Mouse (Mus musculus): ENCODE data around the gene Cd34.
A peak's percentile ranks its signal among the peaks of the same experiment; 100 is the strongest.

The Cd34 gene

DNA sequence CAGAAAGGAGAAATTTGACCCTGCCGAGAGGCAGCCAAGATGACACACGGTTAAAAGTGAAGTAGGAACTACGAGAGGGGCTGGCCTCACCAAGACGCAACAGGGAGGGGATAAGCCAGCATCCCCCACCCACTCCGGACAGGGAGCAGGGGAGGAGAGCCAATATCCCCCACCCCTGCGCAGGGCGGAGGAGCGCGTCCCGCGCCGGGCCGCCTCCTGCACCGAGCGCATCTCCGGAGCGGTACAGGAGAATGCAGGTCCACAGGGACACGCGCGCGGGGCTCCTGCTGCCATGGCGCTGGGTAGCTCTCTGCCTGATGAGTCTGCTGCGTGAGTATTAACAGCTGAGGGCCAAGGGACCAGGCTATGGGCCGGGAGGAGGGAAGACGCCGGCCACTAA lies at the start of gene Cd34:
Gene Cd34, plus strand, starts transcription at position 105 of the 400 bp plus-strand sequence.
- DNase-seq = no peak

- DNase-seq = no peak
Observed at GRCm38 (mm10) chr1:194894513-194894912, 44.1 kb upstream of the Cd34 start.

DNA sequence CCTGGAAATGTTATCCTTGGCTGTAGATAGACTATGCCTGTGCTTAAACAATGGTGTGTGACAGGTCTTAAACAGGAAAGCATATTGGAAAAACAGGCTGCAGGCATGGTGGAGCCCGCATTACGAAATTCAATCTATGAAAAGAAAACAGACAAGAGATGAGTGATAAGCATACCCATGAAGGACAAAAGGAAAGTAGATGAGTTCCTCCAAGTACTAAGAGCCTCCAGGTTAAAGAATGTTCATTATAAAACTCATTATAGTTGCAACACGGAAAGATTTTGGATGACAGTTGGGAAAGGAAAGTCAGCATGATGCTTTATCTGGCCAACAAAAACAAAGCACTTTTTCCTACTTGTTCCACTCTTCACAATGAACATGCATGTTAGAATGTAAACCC lies 43.3 kb upstream of the Cd34 start:
- no peak for DNase-seq

DNA sequence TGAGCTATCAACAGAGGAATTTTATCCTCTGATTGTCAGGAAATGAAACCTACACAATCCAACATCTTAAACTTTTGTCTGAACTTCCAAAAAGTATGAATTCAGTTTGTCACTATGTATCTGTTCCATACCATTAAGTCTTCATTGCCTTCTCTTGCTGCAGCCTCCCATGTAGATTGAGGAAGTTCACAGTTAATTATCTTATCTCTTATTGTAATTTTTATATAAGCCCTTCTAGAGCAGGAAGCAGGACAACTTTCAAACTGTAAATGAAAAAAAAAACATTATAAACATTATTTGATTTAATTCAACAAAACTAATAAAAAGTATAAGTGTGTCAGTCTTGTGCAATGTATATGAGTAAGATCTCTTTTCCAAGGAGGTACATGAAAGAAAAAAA lies 37.5 kb upstream of the Cd34 start:
- no peak for DNase-seq

- no peak for DNase-seq
Observed at GRCm38 (mm10) chr1:194901826-194902225, 36.8 kb upstream of the Cd34 start.

GRCm38 (mm10) chr1:194908956-194909355 lies 29.7 kb upstream of the Cd34 start:
- no peak for DNase-seq

DNA sequence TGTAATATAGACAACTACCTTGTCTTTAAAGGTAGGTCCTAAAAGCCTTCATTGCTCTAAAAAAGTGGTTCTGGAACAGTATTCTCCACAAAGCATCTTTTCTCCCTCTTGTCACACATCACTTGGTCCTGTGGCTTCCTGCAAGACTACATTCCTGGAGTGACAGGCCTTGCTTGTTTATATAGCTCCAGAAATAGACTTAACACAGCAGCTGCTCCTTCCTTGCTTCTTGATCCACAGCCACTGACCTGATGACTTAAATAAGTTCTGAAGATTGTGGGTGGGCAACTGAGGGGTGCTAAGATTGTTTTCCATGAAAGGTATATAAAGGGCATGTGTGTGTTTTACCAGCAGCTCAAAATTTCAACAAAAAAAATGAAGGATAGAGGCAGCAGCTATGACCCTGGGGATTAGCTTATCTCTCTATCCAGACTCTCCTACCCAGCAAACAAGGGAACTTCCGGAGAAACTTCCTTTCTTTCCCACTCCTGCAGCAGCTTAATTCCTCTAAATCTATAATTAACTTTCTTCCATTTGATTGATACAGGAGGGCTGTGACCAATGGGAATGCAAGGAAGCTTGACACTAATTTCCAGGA lies 12.8 kb upstream of the Cd34 start:
- no peak for DNase-seq

GRCm38 (mm10) chr1:194927887-194928286 lies 10.7 kb upstream of the Cd34 start:
- DNase-seq = no peak

GRCm38 (mm10) chr1:194929275-194929971 lies 9.2 kb upstream of the Cd34 start:
- no peak for DNase-seq

DNA sequence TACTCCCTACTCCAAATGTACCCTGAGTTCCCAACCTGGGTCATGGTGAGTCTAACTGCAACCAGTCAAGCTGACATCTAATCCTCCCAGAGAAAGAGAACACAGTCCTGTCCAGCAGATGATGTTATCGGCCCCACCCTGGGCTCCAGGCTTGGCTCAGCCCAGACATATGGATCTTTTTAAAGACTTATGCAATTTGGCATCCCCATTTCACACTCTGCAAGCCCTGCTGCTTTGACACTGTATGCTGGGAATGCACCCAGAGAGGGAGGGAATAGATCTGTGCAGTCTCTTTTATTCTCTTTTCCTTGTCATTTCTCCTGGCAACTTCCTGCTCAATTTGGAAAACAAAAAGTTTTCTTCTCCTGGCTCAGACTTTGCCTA lies 8.7 kb upstream of the Cd34 start:
- no peak for DNase-seq

GRCm38 (mm10) chr1:194930706-194931105 lies 7.9 kb upstream of the Cd34 start:
- no peak for DNase-seq

GRCm38 (mm10) chr1:194935351-194935750 lies 3.3 kb upstream of the Cd34 start:
- DNase-seq = no peak

DNA sequence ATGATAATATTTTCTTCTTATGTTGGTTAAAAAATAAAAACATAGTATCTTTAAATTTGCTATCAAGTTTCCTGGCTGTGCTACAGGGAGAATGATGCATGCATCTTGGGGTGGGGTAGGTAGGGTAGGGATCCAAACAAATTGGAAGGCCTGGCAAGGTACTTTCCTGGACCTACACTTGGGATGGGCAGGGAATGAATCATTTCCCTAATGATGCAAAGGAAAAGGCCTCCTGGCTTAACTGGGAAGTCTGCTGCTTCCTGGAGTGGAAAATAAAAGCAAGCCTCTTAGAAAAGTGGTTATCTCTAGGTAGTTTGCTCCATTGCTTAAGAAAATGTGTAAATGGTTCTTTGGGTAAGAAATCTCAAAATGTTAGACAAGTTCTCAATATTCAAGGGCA lies 2.9 kb downstream of the Cd34 start:
- DNase-seq = no peak

DNA sequence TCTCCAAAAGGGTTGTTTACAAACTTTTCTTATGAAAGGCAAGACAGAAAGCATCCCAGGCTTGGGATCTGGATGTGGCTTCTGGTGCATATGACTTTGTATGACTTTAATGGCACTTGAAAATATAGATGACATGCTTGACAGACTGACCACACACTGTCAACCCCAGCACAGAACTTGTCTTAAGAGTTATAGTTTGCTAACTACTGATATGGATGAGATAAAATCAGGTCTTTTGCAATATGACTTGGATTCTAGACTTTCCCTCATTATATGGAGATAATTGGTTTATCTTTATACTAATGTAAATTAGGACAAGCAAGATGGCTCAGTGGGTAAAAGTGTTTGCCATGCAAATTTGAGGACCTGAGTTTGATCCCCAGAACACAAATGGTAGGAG lies 4.3 kb downstream of the Cd34 start:
- DNase-seq = no peak

DNA sequence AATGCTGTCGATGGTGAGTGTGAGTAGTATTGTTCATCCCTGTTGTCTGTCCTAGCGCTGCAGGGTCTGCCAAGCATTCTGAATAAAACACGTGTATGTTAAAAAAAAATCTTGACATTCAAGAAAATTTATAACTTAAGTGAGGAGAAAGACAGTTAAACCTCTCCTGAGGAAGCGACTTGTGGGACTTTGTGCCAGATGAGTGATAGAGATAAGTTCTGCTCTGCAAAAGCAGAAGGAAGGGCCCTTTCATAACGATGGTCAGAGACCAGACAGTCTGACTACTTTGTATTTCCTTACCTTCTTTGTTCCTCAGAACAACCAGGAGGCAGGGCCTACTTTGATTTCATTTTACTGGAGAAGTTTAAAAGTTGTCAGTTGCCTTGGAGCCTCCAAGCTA lies 4.9 kb downstream of the Cd34 start:
- no peak for DNase-seq

GRCm38 (mm10) chr1:194945382-194945781 lies 6.8 kb downstream of the Cd34 start:
- DNase-seq = no peak

DNA sequence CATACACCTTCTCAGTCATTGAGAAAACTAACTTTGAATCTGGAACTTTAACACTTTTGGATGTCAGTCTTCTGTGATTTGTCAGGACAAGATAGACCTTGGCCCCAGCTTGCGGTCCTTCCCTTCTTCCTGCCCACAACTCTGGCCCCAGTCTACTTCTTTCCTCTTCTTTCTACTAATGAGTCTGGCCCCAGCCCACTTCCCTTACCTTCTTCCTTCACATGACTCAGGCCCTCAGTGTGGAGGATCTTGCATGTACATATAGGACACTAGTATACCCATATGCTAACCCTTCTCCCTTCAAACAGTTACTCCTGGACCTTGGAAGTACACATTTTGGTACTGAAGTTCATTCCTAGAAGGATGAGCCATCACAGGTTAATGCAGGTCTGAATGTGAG lies 7.8 kb downstream of the Cd34 start:
- DNase-seq = no peak

DNA sequence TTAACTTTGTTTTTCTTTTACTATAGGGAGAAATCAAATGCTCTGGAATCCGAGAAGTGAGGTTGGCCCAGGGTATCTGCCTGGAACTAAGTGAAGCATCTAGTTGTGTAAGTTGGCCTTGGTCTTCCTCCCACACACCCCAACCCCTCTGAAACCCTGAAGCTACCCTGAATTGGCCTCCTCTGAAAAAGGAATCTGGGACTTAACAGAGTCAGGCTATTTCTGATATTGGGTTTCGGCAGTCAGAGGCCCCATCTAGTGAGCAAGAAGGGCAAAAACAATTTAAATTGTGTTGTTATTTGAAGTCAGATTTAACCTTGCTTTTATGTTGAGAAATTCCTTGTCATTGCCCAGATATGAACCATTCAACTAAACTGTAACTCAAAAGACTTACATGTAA lies 12.3 kb downstream of the Cd34 start:
- no peak for DNase-seq

- DNase-seq = no peak
Observed at GRCm38 (mm10) chr1:194952891-194953290, 14.3 kb downstream of the Cd34 start.

- no peak for DNase-seq
Observed at GRCm38 (mm10) chr1:194954694-194955093, 16.1 kb downstream of the Cd34 start.

DNA sequence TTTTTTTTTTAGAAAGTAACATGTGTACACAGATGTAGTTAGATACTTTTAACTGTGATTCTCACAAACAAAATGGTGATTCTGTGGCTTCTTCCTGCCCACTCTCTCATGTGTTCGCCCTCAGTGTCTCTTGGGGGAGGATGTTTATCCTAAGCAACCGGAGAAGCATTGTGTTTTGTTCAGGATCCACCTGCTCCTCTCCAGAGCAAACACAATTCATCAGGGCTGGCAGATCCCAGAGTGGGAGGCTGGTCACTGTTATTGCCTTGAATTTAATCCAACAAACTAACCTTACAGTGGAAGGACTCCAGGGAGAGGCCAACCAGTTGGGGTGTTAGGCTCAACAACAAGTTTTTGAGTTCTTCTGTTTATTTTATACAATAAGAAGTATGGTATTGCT lies 17.1 kb downstream of the Cd34 start:
- DNase-seq = no peak

- no peak for DNase-seq
Observed at GRCm38 (mm10) chr1:194957021-194957420, 18.4 kb downstream of the Cd34 start.

DNA sequence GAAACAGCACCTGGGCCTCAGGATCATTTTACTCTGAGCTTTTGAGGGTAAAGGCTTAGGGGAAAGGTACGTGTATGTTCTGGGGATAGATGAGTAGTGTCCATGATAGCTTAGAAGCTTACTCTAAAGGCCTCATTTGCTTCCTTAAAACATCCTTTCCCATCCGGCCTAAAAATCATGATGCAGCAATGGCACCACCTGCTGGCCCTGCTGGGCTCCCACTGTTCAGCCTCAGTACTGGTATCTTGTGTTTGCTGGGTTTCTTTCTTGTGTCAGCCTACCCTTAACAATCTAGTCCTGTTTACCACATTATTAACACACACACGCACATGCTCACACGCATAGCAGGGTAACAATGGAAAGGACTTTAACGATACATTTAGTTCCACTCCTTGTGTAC lies 23.6 kb downstream of the Cd34 start:
- DNase-seq = peak; percentile 74

DNA sequence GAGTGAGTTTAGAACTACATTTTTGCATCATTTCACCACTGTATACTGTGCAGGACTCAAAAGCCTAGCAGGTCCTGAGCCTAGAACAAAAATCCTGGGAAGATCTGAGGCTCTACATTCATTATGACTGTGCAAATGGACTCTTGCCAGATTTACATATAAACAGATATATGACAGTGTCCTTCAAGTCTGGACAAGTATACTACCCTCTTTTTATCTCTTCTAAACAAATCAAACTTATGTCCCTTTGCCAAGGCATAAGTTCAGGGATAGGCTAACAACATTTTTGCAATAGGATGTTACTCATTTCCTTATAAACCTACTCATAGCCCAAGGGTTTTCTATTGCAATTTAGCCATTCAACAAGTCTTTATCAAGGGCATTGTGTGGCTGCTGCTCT lies 24.1 kb downstream of the Cd34 start:
- DNase-seq = no peak

DNA sequence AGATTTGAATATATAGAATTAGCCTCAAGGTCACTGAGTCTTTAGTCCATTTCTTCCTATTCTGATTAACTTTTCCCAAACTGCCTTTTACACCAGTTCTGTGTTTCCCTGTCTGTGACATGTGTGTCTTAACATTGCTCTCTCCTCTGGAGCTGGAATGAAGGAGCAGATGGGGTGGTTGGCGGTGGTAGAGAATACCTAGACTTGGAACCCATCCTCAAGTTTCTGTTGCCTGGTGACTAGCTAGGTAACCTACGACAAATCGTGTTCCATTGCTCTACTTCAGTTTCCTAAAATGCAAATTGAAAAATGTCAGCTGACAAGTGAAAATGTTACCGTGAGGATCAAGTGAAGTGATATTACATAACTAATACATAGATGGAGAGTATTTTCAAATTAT lies 33.4 kb downstream of the Cd34 start:
- DNase-seq = no peak
